Mouse (Mus musculus): ENCODE measurements around the gene B3galt4.

DNA sequence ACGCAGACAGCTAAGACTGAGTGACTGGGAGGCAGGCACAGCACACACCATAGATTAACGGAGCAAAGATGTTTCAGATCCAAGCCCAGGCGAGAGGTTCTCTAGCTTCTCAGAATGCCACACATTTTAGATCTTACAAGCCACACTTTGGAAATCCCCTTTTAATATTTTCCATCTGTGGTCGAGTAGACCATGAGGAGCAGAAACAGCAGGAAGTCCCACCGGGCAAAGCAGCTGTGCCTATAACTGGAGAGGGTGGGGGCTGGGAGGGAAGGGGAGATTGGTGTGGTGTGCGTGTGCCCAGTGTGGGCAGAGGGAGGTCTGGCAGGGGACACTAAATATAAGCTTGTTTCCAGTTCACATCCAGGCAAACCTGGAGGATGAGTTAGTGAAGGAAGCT, 6.2 kb upstream of the B3galt4 start:
- TF ChIP-seq GATA1 (IDR thresholded peaks at IDR 0.05; ENCODE audit: low read length) (no peak), TAL1 (IDR thresholded peaks at IDR 0.05; ENCODE audit: low read length) (no peak)

Measured in erythroblast, embryonic 14.5 days (primary cell).